Mouse (Mus musculus): ENCODE data around the gene Akap9.
"Not testable (repeated sequence)": the region's sequence is repeated elsewhere in the genome, so short reads cannot be mapped to it uniquely, and the experiment has no call there.

Akap9 gene

GRCm38 (mm10) chr5:3927801-3928689 lies at the start of gene Akap9:
Gene Akap9 (plus strand): TSS chr5:3928054.
- DNase-seq (ENCODE audit: low spot score in 2 of 2) = peak; percentile 31 to 70

- DNase-seq (ENCODE audit: low spot score in 2 of 2) = not testable (repeated sequence)
Observed at GRCm38 (mm10) chr5:3886862-3887261, 41.0 kb upstream of the Akap9 start.

GRCm38 (mm10) chr5:3889201-3889600 lies 38.7 kb upstream of the Akap9 start:
- no peak for DNase-seq (ENCODE audit: low spot score in 2 of 2)

DNA sequence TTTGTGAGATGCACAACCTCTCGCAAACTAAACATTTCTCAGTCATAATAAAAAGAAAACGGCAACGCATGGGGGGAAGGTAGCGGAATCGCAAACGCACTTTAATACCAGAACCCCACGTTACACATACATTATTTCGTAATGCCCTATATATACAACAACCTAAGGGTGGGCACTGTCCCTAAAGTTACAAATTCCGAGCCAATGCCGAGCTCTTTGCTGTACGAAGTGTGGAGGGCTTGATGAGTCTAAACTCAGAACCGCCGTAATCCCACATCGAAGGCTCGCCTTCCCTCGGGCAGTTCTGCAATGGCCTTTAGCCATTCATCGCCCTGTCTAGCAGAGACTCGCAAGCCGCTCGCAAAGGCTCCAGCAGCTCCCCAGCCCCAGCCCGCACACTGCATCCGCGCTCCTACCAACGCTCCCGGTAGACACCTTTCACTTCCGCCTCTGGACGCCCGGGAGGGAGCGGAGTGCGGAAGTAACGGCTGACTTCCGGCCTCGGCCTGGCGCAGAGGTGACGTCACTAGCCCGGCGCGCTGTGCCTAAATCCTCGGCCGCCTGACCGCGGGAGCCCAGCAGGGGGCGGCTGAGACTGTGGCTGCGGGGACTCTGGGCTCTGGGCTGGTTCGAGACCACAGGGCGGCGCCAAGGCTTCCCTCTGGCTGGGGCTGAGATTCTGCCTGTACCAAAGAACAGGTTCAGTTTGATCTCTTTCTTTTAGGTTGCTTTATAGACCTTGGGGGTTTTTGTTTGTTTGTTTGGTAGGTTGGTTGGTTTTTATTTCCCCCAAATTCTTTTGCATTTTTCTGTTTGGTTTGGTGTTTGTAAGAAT lies 34.2 kb upstream of the Akap9 start, which contains the start of gene Mterf1a:
Mterf1a (minus strand) TSS at position 475 of the 835 bp plus-strand sequence.
- peak in 1 of 2 experiments; percentile 27 for DNase-seq (ENCODE audit: low spot score in 2 of 2)

GRCm38 (mm10) chr5:3894294-3894619 lies 33.6 kb upstream of the Akap9 start:
- DNase-seq (ENCODE audit: low spot score in 2 of 2) = not testable (repeated sequence)

- DNase-seq (ENCODE audit: low spot score in 2 of 2) = no peak
Observed at GRCm38 (mm10) chr5:3905471-3905870, 22.4 kb upstream of the Akap9 start.

DNA sequence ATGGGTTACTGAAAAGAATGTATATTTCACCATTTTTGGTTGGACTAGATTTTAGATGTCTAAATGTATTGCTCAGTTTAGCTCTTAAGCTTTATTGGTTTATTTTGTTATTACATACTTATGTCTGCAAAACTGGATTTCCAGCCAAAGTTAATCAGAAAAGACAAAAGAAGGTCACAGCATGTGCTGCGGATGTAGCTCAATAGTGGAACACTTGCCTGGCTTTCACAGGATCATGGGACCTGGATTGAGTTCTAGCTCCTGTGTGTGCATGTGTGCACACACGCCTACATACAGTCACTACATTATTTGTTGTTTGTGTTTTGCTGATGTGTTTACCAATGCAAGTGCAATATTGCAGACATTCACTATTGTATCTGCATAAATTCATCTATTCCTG lies 5.5 kb upstream of the Akap9 start:
- DNase-seq (ENCODE audit: low spot score in 2 of 2) = no peak

GRCm38 (mm10) chr5:3926666-3927065 lies 1.2 kb upstream of the Akap9 start:
- DNase-seq (ENCODE audit: low spot score in 2 of 2) = no peak

GRCm38 (mm10) chr5:3928690-3929046 lies 814 bp downstream of the Akap9 start:
- DNase-seq (ENCODE audit: low spot score in 2 of 2) = peak in 1 of 2 experiments; percentile 33

DNA sequence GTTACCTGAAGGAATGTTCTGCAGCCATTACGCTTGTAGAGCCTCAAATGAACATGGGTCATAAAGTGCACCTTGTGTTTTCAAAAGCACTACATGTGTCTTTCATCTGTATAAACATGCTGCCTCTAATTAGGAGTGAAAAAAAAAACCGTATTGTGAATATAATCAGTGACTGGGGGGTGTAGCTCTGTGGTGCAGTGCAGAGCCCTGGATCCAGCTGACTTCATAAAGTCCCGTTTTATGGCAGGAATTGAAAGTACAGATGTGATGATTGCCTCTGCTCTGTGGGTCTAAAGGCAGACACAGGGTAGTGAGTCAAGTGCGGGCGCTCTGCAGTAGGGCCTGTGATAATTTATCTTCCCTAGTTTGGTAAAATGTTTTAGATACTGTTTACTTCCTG lies 2.9 kb downstream of the Akap9 start:
- no peak for DNase-seq (ENCODE audit: low spot score in 2 of 2)

DNA sequence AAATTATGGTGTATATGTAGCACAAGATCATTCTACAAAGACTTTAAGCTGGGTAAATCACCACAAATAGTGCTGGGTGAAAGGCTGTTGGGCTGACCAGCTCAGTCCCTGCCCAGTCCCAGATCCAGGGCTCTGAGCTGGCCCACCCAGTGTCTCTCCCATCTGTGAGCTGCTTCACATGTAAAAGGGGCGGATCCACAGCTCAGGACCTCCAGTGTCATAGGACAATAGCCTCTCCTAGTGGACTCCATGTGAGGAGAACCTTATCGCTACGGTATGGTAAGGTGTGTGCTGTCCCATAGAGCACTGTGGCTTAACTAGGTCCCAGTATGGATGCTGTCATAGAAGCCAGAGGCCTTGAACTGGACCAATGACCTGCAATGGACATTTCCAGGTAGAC lies 3.8 kb downstream of the Akap9 start:
- DNase-seq (ENCODE audit: low spot score in 2 of 2) = no peak

DNA sequence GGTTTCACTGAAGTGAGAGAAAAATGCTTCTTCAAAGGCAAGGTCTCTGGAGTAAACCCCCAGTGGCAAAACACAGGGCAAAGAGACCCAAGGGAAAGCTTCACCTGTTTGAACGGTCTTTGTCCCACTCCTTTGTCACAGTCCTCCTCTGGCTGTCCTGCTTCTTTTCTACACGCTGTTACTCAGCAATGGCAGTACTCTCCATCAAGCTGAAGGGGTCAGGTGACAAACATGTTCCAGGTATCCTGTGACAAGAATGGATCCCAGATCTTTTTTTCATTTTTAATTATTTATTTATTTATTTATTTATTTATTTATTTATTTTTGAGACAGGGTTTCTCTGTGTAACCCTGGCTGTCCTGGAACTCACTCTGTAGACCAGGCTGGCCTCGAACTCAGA lies 5.7 kb downstream of the Akap9 start:
- no peak for DNase-seq (ENCODE audit: low spot score in 2 of 2)

DNA sequence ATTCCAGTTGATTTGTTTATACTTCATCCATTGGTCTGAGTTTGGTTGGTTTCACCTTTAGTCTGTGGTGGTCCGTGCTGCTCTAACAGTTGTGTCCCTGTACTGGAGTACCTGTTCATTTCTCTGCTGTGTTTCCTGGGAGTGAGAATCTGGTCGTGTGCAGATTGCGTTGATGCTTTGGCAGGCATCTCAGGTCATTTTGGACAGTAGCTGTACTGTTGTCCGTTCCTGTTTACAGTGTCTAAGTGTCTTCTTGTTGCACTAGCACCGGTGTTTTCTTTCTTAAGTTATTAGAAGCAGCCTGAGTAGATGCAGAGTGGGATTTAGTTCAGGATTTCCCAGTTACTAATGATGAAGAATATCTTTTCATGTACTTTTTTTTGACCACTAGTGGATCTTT lies 7.4 kb downstream of the Akap9 start:
- no peak for DNase-seq (ENCODE audit: low spot score in 2 of 2)

- DNase-seq (ENCODE audit: low spot score in 2 of 2) = no peak
Observed at GRCm38 (mm10) chr5:3935778-3936554, 8.1 kb downstream of the Akap9 start.

GRCm38 (mm10) chr5:3938905-3939304 lies 11.1 kb downstream of the Akap9 start:
- no peak for DNase-seq (ENCODE audit: low spot score in 2 of 2)

DNA sequence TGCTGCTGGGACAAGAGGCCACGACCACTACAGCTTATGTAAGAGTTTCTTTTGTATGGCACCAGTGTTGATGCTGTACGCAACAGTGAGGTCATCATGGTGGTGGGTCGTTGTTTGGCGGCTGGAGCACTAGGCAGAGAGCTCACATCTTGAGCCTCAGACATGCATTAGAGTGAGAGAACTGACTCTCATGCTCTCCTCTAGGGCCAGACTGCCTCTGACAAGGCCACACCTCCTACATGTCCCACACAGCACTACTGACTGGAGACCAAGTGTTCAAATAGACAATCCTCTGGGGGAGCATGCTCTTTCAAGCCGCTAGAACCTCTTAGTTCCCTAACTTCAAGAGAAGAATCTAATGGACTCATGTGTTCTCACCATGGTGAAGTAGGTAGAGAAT lies 11.5 kb downstream of the Akap9 start:
- DNase-seq (ENCODE audit: low spot score in 2 of 2) = no peak

DNA sequence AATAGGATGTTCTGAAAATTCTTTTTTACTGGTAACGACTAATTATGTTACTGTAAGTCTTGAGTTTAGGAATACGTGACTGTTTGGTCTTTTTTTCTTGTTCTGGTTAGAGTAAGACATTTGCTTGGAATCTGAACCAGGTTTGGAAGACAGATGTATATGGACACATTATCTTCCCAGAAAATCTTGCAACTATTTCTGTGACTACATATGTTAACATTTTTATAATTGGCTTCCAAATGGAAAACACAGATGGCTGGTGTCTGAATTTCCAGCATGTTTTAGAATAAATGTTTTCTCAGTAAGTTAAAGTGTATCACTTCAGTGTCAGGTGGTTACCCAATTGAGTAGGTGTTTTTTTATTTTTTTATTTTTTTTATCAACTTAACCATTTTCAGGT lies 13.4 kb downstream of the Akap9 start:
- DNase-seq (ENCODE audit: low spot score in 2 of 2) = no peak

- not testable (repeated sequence) for DNase-seq (ENCODE audit: low spot score in 2 of 2)
Observed at GRCm38 (mm10) chr5:3943169-3943568, 15.3 kb downstream of the Akap9 start.

GRCm38 (mm10) chr5:3952498-3952897 lies 24.6 kb downstream of the Akap9 start:
- DNase-seq (ENCODE audit: low spot score in 2 of 2) = no peak

DNA sequence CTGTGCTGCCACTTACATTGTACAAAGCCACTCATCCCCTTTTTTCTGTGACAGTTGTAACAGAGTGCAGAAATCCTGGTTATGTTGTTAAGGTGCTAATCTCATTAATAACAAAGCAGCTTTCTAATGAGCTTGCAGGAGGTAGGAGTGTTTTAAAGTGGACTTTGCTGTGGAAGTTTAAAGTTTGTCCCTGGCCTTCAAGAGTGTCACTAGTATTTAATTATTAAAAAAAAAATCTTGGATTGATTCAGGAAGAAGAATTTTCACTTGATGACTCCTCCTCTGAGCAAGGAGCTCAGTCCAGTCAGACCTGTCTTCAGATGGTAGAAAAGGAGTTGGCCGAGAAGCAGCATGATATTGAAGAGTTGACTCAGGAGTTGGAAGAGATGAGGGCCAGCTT lies 26.7 kb downstream of the Akap9 start:
- no peak for DNase-seq (ENCODE audit: low spot score in 2 of 2)

DNA sequence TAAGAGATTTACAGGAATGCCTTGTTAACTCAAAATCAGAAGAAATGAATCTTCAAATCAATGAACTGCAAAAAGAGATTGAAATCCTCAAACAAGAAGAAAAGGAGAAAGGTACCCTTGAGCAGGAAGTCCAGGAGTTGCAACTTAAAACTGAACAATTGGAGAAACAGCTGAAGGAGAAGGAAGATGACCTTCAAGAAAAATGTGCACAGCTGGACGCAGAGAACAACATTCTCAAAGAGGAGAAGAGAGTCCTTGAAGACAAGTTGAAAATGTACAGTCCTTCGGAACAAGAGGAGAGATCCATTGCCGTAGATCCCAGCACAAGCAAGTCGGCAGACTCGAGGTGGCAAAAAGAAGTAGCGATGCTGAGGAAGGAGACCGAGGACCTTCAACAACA lies 33.4 kb downstream of the Akap9 start:
- no peak for DNase-seq (ENCODE audit: low spot score in 2 of 2)

GRCm38 (mm10) chr5:3968415-3968814 lies 40.6 kb downstream of the Akap9 start:
- no peak for DNase-seq (ENCODE audit: low spot score in 2 of 2)

Measured in cerebellum, postnatal 4 days (tissue).